Mouse (Mus musculus): ENCODE measurements around the gene Tarbp2.

The Tarbp2 gene

DNA sequence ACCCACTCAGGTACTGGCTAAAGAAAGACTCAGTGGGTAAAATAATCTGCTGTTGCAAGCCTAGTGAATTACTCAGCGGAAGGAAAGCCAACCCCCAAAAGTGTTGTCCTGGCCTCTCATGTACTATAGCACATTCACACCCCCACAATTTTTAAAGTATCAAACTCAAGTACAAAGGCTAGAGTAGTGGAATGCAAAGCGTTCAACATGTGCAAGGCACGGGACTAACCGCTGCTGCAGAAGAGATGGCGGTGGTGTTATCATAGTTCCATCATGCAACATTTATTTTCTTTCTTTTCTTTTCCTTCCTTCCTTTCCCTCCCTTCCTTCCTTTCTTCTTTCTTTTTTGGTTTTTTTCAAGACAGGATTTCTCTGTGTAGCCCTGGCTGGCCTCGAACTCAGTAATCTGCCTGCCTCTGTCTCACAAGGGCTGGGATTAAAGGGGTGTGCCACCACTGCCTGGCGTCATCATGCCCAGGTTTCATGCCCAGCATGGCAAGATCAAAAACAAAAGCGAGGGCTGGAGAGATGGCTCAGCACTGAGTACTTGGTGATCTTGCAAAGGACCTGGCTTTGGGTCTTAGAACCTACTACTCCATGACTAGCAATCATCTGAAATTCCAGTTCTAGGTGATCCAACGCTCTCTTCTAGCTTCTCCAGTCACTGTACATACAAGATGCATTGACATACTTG lies 12.1 kb upstream of the Tarbp2 start:
- no peak for DNase-seq (ENCODE audit: low read depth, low spot score)

DNA sequence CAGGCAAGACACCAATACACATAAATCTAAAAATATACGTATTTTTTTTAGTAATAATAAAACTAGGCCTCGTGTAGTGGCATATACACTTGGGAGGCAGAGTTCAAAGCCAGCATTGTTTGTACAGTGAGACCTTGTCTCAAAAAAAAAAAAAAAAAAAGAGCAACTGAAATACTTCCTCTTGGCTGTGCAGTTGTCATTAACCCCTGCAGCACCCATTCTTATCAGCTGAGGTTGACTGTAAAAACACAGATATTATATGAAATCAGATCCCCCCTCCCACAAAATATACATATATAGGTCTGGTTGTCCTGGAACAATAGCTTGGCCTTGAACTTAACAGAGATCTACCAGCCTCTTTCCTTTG lies 11.5 kb upstream of the Tarbp2 start:
- DNase-seq (ENCODE audit: low read depth, low spot score) = no peak

DNA sequence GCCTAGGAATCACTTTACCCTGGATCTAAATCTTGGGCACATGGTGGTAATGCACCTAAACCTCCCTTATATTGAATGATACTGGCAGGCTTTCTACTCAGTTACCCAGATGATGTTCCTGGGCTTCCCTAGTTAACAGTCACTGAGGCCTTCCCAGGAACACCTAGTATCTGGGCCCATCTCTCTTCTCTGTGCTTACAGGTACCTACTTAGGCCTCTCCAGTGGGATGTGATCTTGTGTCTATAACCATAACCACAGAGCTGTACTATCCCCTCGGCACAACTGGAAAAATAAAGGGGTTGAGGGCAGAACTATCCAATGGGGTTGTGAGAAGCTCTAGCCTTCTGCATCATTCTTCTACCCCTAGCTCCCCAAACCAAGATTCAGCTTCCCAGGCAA lies 11.1 kb upstream of the Tarbp2 start:
- no peak for DNase-seq (ENCODE audit: low read depth, low spot score)

GRCm38 (mm10) chr15:102507561-102507960 lies 10.4 kb upstream of the Tarbp2 start:
- DNase-seq (ENCODE audit: low read depth, low spot score) = no peak

DNA sequence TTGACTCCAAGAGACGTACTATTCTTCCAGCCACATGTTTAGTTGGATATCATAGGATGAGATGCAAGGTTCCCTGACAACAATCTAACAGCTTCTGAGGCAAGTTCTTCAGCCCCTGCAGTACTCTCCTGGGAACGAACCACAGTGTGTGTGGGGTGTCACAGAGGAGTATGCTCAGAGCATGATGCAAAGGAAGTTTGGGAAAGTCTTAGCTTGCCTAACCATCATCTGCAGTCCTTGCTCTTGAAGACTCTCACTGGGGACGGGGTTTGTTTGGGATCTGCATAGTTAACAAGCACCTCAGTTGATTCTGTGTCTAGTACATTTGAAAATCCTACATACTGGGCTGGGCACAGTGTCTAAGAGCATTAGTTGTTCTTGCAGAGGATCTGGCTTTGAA lies 9.7 kb upstream of the Tarbp2 start:
- no peak for DNase-seq (ENCODE audit: low read depth, low spot score)

- DNase-seq (ENCODE audit: low read depth, low spot score) = no peak
Observed at GRCm38 (mm10) chr15:102510110-102510509, 7.9 kb upstream of the Tarbp2 start.

DNA sequence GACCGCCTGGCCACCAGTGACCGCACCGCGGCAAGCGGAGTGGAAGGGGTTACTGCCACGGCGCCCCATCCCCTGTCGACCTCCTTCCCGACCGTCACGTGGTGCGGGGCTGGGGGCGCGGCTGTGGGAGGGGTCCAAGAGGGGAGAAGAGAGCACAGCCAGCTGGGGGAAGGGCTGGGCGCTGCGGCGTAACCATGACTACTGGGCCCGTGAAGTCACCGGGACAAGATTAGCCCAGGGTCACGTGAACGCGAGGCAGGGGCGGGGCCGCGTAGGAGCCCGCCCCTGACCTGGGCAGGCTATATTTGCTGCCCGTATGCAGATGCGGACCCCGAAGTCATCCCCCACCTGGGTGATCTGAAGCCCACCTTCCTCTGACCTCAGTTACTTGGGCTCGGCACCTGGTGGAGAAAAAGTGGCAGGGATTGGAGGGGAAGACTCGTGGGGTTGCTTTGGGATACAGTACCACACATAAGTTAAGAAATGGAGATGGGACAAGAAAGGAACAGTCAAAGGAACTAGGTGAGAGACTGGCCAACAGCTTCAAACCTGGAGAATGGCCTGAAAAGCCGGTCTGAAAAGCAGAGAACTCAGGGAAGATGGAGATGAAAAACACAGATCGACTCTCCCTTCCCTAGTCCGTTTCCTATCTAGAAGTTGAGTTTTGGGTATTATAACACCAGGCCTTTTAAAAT lies 7.3 kb upstream of the Tarbp2 start:
- DNase-seq (ENCODE audit: low read depth, low spot score) = peak; percentile 96

- DNase-seq (ENCODE audit: low read depth, low spot score) = peak; percentile 74
Observed at GRCm38 (mm10) chr15:102511285-102511833, 6.6 kb upstream of the Tarbp2 start.

DNA sequence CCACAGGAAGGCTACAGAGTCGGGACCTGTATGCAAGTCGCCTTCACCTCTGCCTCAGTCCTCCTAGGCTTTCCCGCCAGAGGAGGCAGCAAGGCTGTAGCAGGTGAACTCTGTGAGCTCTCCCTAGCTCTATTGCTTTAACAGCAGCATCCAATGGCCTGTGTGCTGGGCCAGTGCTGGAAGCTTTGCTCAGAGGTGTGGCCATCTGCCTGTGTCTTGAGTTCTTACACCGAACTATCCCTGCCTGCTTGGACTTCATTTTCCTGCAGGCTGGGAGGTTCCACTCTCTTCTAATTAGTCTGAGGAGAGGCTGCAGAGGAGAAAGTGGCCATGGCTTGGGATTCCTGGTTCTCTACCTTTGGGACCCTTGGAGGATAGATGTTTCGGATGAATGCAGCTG lies 6.0 kb upstream of the Tarbp2 start:
- DNase-seq (ENCODE audit: low read depth, low spot score) = no peak

DNA sequence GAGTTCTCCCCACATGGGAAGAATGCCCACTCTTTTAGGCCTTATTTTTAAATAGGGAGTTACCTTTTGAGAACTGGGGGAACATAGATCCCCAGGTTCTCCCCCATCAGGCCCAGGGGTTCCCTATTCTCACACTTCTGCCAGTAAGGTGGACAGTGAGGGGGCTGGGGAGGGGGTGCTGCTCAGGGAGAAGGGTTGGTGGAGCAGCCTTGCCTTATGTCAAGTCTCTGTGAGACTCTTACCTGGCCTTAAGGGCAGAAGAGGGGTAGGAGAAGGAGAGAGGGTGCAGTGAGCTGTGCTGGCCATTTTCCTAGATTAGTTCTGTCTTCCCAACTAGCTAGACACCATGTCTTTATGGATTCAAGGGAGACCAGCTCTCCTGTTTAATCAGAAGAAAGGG lies 5.5 kb upstream of the Tarbp2 start:
- DNase-seq (ENCODE audit: low read depth, low spot score) = no peak

DNA sequence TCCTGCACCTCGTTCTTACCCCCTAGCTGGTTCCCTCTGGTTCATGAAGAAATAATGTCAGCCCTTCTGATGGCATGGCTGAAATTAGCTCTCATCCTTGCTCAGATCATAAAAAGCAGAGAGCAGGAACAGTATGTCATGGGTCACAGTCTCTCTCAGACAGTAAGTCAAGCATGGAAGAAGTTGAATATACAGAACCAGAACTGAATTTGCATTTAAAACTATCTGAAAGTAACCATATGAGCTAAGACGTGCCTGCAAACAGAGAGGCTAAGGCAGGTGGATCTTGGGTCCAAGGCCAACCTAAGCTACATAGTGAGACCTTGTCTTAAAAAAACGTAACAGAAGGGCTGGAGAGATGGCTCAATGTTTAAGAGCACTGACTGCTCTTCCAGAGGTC lies 5.0 kb upstream of the Tarbp2 start:
- DNase-seq (ENCODE audit: low read depth, low spot score) = no peak

- DNase-seq (ENCODE audit: low read depth, low spot score) = no peak
Observed at GRCm38 (mm10) chr15:102515261-102515660, 2.7 kb upstream of the Tarbp2 start.

GRCm38 (mm10) chr15:102515791-102516190 lies 2.2 kb upstream of the Tarbp2 start:
- no peak for DNase-seq (ENCODE audit: low read depth, low spot score)

- no peak for DNase-seq (ENCODE audit: low read depth, low spot score)
Observed at GRCm38 (mm10) chr15:102516293-102516692, 1.7 kb upstream of the Tarbp2 start.

- DNase-seq (ENCODE audit: low read depth, low spot score) = peak; percentile 66
Observed at GRCm38 (mm10) chr15:102516728-102517404, 1.1 kb upstream of the Tarbp2 start, which contains the start of gene Map3k12. Map3k12 (minus strand) TSS chr15:102517064.

GRCm38 (mm10) chr15:102517631-102517975 lies 389 bp upstream of the Tarbp2 start:
- no peak for DNase-seq (ENCODE audit: low read depth, low spot score)

DNA sequence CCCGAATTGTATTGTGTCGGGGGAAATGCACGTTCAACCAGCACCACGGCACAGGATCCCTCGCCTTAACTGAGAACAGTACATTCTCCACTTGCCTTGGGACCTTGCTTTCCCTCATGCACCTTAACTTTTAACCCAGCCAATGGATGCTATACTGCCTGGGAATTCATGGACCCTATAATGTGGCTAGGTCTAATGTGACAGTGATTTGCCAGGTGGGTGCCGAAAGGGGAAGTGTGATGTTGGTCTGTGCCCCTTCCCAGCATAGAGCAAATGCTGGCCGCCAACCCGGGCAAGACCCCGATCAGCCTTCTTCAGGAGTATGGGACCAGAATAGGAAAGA lies 838 bp downstream of the Tarbp2 start:
- no peak for DNase-seq (ENCODE audit: low read depth, low spot score)

DNA sequence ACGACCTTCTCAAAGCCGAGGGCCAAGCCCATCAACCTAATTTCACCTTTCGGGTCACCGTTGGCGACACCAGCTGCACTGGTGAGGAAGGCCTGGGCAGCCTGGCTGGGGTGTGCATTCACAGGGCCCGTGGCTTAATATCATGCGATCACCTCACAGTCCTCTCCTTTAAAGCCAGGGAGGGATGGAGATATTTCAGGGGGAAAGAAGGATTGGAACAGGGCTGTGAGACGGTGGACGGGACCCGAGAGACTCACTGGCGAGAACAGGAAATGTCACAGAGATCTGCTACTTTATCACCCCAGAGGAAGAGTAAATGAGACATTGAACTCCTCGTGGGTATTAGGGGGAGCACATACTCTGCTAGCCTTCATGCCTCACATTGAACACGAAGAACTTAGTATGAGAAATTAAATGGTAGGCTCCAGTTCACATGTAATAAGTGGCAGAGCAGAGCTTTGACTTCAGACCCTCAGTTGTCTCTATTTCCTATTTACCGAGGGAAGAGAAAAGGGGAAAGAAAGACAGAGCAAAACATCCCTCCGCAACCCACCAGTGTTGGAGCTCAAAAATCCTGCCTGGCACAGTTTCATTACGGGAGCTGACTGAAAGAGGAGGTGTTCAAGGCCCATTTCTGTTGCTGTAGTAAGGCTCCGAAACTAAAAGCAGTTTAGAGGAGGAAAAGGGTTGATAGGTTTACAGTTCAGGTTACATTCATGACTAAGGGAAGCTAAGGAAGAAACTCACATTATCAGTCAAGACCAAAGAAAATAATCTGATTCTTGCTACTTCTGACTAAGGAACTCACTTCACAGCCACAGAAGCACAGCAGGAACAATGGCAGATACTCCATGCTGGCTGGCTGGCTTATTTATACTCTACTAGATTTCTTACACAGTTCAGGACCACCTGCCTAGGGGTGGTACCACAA lies 1.5 kb downstream of the Tarbp2 start:
- DNase-seq (ENCODE audit: low read depth, low spot score) = no peak

- no peak for DNase-seq (ENCODE audit: low read depth, low spot score)
Observed at GRCm38 (mm10) chr15:102520416-102520815, 2.4 kb downstream of the Tarbp2 start.

- DNase-seq (ENCODE audit: low read depth, low spot score) = no peak
Observed at GRCm38 (mm10) chr15:102521480-102521879, 3.5 kb downstream of the Tarbp2 start.

GRCm38 (mm10) chr15:102524892-102525485 lies 7.0 kb downstream of the Tarbp2 start, which contains the start of gene Npff:
Npff (minus strand) TSS chr15:102524942.
- peak; percentile 85 for DNase-seq (ENCODE audit: low read depth, low spot score)

Measured in mesoderm, embryonic 11.5 days (tissue).